In genomic region chr15:77079256-77079822, GRCm38 (mm10) we compare ENCODE assay signal across 18 mouse cellular contexts. TPM values are rescaled to one million over a fixed set of nuclear protein-coding genes. Genes with fewer than 3 reads are reported as not detected.
DNase-seq lines count a peak whose midpoint lies in the region; TF ChIP-seq lines count a peak whose summit lies in the region.
"Had no signal": no experiment of that assay in that cellular context is flagged by ENCODE, and none has a peak within 500 bp of the region (broad histone marks: within the 10 kb centered on the region; RNA-seq: fewer than 3 reads in every experiment).

No protein-coding gene starts in this region.

- H3K27me3 ChIP-seq in myocyte (ENCODE audit: control insufficient read depth, insufficient read depth, insufficient read length): no peaks in the 10 kb centered on the region
- H3K27me3 ChIP-seq: forebrain, embryonic 12.5 days; intestine, embryonic 15.5 days had no signal

- H3K4me3 ChIP-seq in left cerebral cortex, adult 2 months: no peak overlapping the region
- no peak overlapping the region for H3K4me3 ChIP-seq in myocyte
- H3K4me3 ChIP-seq: forebrain, embryonic 12.5 days; heart, embryonic 10.5 days; intestine, embryonic 15.5 days had no signal

- peak; percentile 52 for TF ChIP-seq POLR2A in myocyte (IDR thresholded peaks at IDR 0.05; ENCODE audit: insufficient read length, low read depth)

- no peak for TF ChIP-seq CTCF in left cerebral cortex, adult 2 months (IDR thresholded peaks at IDR 0.05)

- H3ac ChIP-seq in myocyte (ENCODE audit: control insufficient read depth, insufficient read length): no peak overlapping the region

- H3K79me2 ChIP-seq in myocyte (ENCODE audit: control insufficient read depth, insufficient read depth): no peaks in the 10 kb centered on the region

- peak overlapping the region; percentile 59 for H3K27ac ChIP-seq in left cerebral cortex, adult 2 months
- H3K27ac ChIP-seq: forebrain, embryonic 12.5 days; heart, embryonic 10.5 days; intestine, embryonic 15.5 days had no signal

- DNase-seq in heart, adult 11 months: peak; percentile 93
- no peak for DNase-seq in heart, adult 9 months (ENCODE audit: low spot score in 2 of 2)
- DNase-seq in left cerebral cortex, adult 2 months (ENCODE audit: extremely low spot score in 1 of 2, low spot score in 2 of 2): no peak
- no peak for DNase-seq in left cerebral cortex, postnatal 36 days (ENCODE audit: low spot score in 2 of 2)
- peak; percentile 53 for DNase-seq in R1 (ENCODE audit: low read depth, low spot score)
- no peak for DNase-seq in thymus, postnatal 4 days
- DNase-seq: kidney, postnatal 10 days; spleen, adult 18-20 months; thymus, adult 18-20 months had no signal

- no peak overlapping the region for H3K4me2 ChIP-seq in myocyte (ENCODE audit: low read depth)
- H3K4me2 ChIP-seq: forebrain, embryonic 12.5 days; intestine, embryonic 15.5 days had no signal

- intact Hi-C loops in left cerebral cortex, adult 2 months (cut with DNase I): no loop called here
- intact Hi-C loops in left cerebral cortex, postnatal 36 days (cut with DNase I): loop anchor here (10.0 kb wide), 1 partner anchor 285 kb away; no protein-coding TSS in a partner anchor

- peaks cover 99% of the 10 kb centered on the region for H3K36me3 ChIP-seq in myocyte (ENCODE audit: control insufficient read depth, insufficient read depth)

TF ChIP-seq in myocyte, 11 proteins besides CTCF, POLR2A, EP300 and RAD21:
- TF ChIP-seq MAX (IDR thresholded peaks at IDR 0.05; ENCODE audit: low read depth) (no peak), POLR2AphosphoS2 (IDR thresholded peaks at IDR 0.05; ENCODE audit: insufficient read length, low read depth) (peak; percentile 85)

RNA-seq across cellular contexts. Expression of gene Mb, which starts 28.9 kb away (rescaled TPM):
- total RNA-seq in left cerebral cortex, adult 2 months (2021): under 1 TPM in 1 of 2 experiments, not detected in 1; 0.33 TPM
- total RNA-seq in left cerebral cortex, postnatal 36 days (2021): not detected
- polyA plus RNA-seq in myocyte (2012; fragmentation: generic; extraction: Trizol): 1,055 TPM
- total RNA-seq: megakaryocyte, adult 5-6 weeks; MEL had no signal
- polyA plus RNA-seq: adrenal gland, adult 2 months; forebrain, embryonic 12.5 days had no signal

RNA-seq across cellular contexts. Expression of gene Apol6, which starts 34.8 kb away (rescaled TPM):
- total RNA-seq in left cerebral cortex, adult 2 months (2021): under 1 TPM in 1 of 2 experiments, not detected in 1; 0.19 TPM
- under 1 TPM; 0.27 to 0.49 TPM for total RNA-seq in left cerebral cortex, postnatal 36 days (2021)
- polyA plus RNA-seq in myocyte (2012; fragmentation: generic; extraction: Trizol): 4.8 TPM
- total RNA-seq: megakaryocyte, adult 5-6 weeks; MEL had no signal
- polyA plus RNA-seq: forebrain, embryonic 12.5 days; midbrain, embryonic 16.5 days; neural tube, embryonic 11.5 days had no signal

Comparison
In these comparisons a context has a peak if more than half of its experiments do, and no peak if none do; other contexts are left out.
1. DNase-seq: peak in heart, adult 11 months (single experiment) and R1 (single experiment); none in heart, adult 9 months (0 of 2), left cerebral cortex, adult 2 months (0 of 2), left cerebral cortex, postnatal 36 days (0 of 2) and thymus, postnatal 4 days (single experiment).